Mouse (Mus musculus) frontal cortex, adult 2 months (tissue): ENCODE results near the gene Zdhhc17. TPM values are rescaled to one million over a fixed set of nuclear protein-coding genes. Genes with fewer than 3 reads are reported as not detected.

Experiments used
- DNase-seq, 2 experiments: peaks; one replicate each; pipeline ENCODE4 v3.0.0; 2022; ENCODE audit warnings: low spot score in 1 of 2; ENCODE audit errors: extremely low spot score in 1 of 2
- polyA plus RNA-seq: library from polyadenylated mRNA; depleted of rRNA; stranded (reverse); fragments of >200 nt; gene quantifications from 2 replicates; pipeline ENCODE4 v1.2.3, GENCODE M21; 2012; rRNA removed

Gene Zdhhc17
- polyA plus RNA-seq, 1 experiment = 97.1 TPM

DNA sequence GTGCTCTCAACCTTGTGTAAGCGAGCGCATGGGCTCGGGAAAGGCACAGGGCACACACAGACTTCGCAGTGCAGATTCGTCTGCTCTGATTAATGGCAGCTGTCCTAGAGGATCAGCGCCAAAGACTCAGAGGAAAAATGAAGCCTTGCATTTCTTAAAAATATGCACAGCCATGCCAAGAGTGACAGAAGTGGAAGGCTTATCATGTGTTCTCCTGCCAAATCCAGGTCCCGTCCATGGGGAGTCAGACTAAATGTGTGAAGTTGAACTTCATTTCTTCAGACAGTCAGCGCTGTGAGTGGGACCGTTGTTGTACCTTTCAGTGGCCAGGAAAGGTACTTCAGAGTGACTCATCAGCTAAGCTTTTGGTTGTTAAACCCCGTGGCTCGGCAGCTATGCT, 82.4 kb downstream of the Zdhhc17 start:
- no peak for DNase-seq

DNA sequence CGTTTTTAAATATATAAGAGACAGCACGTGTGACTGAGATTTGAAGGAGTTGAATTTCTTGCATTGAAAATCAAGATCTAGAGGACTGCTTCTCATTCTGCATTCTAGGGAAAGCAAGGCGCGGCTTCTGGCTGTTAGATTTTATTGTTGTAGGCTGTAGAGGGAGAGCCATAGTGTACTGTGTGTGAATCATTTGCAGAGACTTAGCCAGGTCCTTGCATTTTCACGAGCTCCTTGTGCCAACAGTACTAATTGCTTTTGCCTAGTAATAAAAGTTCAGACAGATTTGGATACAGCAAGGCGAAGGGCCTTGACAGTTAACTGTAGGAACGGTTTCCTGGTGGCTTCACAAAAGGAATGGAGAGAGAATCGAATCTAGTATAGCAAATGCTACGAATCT, 87.3 kb downstream of the Zdhhc17 start:
- no peak for DNase-seq

DNA sequence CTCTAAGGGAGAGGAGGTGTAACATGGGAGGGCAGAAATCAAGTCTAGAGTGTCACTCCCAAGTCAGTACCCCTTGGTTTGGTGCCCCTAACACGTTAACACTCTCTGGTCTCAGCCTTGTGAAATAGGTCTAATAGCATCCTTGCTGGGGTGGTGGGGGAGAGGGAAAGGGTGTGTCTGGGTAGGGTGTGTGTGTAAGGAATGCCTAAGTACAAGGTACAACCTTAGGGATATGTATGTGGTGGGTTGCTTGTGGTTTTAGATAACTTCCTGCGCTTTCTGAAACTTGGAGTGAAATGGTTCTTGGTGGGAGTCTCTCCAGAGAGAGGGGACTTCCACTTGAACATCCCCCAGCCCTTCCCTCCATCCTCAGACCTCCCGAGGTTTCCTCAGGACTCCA, 88.0 kb downstream of the Zdhhc17 start:
- DNase-seq = no peak

DNA sequence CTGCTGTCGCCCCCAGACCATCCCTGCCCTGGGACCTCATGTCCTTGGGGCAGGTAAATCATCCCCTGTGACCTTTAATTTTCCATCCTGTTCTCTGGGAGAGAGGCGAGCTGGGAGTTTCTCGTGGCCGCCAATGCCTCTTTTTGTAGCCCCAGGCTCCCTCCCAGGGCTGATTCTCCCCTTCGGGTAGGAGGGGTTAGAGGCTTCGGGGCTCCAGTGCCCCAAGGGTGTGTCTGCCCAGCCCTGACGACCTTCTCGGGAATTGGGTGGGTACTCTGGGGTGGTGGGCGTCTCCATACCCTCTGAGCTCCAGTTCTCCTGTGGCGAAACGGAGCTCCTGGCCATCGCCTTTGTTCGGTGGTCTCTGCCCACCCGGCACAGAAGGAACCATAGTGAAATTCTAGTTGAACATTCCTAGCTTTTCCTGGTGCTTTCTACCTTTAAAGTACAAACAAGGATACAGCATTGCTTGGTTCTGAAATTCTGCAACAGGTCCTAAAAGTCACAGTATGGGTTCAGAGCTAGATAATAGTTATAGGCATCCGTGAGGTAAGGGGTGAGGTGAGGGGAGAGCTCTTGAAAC, 89.5 kb downstream of the Zdhhc17 start:
- no peak for DNase-seq

DNA sequence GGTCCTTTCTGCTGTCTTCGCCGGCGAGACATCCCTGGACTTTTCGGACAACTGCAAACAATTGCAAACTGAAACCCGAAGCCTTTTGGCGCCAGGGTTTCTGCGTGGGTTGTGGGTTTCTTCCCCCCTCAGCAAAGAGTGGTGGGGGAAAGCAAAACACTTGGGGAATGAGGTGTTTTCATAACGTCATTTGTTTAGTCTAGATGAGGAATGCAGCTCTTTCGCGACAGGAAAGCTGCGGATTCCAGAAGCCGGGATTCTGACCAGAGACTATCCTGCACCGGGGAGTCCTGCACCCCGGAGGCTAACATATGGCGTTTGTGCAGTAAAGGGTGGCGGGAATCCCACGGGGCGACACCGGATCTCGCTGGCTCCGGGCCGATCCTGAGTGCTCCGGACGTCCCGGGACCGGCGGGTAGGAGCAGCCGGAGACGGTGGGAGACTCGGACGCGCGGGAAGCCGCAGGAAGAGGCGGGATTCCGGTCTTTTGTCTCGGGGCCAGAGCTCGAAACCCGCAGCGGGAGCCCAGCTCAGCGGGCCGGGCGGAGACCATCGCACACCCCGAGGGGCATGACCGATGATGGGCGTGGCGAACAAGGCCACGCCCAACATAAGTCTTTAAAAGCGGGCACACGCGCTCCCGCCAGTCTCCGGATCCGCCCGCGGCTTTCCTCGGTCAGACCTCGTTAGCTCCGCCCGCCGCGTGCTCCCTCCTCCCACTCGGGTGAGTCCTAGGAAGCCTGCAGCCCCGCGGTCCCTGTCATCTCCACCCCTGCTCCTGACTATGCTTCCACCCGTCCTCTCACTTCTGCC, 90.2 kb downstream of the Zdhhc17 start, which contains the start of gene Csrp2:
Csrp2 (plus strand) TSS at position 259 of the 813 bp plus-strand sequence.
- peak in 1 of 2 experiments; percentile 68 for DNase-seq

DNA sequence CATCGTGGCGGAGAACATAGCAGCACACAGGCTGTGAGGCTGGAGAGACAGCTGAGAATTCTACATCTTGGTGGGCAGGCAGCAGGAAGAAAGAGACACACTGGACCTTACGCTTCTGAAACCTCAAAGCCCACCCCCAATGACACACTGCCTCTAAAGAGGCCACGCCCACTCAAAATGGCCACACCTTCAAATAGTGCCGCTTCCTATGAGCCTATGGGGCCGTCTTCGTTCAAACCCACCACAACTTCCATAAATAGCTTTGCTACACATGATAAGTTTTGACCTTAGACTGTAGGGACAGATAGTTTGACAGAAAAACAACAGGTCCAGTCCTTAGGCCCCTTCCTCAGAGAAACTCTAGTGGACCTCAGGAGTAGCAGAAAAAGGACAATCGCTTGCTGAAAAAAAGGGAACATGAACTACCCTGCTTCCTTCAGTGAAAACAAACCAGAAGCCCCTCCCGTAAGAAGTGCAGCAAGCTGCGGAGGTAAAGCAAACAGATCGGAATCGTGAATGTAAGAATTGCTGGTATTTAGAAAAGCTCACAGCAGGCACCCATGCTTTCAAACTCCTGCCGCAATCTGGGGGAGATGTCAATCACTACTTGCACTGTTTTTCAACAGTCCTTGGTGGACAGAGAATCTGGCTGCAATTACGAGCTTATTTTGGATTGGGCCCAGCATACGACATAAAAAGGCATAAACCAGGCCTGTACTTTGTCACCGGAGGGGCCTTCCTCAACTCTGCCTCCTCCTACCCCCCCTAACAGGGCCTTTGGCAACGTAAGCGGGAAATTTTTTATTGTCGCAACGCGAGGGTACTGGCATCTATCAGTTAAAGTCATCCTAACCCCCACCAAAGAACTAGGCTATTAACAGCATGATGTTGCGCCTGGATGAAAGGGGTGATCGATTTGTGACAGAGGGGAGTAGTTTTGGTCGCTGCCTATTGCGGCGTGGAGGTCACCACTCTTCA, 91.2 kb downstream of the Zdhhc17 start:
- no peak for DNase-seq

DNA sequence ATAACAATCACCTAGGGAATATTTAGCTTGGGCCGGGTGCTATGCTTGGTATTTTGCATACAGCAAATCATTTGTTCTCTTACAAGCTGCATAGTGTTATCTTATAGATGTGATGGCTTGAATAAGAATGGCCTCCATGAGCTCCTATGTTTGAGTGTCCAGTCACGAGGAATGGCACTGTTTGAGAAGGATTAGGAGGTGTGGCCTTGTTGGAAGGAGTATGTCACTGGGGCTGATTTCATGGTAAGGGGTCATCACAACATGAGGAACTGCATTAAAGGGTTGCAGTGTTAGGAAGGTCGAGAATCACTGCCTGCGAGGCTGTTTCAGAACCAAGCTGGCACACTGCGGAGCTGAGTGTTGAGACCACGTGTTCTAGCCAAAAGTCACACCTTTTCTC, 92.4 kb downstream of the Zdhhc17 start:
- no peak for DNase-seq

DNA sequence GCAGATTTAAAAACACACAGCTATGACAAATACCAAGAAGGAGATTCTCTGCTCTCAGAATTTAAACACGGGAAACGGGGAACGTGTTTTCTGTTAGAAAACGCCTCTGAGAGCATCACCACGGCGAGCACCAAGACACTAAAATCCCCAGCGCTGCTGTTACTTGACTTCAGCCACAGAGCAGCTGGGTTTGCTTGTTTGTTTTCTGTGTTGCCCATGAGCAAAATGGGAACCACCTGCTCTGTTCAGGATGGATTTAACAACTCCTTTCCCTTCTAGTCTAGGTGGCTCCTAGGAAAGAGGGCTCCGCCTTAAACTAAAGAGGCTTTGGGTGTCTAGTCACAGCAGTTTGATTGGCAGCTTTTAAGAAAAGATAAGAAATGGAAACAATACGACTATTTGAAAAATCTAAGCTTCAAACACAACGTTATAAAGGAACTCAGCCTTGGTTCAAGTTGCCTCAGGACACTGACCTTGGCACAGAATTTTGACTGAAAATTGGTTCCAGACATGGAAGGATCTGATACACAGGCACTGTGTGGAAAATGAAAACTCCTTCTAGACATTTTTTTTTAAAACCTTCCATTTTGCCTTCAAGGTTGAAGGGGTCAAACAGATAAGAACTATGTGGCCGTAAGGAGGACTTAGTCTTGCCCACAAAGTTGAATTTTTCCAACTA, 93.1 kb downstream of the Zdhhc17 start:
- no peak for DNase-seq

DNA sequence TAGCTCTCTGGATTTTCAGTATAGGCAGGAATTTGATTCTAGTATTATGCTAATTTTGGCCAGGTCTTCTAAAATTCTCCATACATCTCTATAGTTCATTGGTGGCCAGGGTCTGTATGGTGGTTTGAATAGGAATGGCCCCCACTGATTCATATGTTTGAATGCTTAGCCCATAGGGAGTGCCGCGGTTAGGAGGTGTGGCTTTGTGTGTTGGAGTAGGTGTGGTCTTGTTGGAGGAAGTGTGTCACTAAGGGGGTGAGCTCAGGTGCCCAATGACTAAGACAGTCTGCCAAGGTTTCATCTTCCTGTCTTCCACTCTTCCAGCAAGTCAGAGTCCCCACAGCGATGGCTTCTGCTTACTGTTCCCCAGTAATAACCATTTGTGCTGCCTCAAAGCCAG, 106.1 kb downstream of the Zdhhc17 start:
- DNase-seq = no peak

DNA sequence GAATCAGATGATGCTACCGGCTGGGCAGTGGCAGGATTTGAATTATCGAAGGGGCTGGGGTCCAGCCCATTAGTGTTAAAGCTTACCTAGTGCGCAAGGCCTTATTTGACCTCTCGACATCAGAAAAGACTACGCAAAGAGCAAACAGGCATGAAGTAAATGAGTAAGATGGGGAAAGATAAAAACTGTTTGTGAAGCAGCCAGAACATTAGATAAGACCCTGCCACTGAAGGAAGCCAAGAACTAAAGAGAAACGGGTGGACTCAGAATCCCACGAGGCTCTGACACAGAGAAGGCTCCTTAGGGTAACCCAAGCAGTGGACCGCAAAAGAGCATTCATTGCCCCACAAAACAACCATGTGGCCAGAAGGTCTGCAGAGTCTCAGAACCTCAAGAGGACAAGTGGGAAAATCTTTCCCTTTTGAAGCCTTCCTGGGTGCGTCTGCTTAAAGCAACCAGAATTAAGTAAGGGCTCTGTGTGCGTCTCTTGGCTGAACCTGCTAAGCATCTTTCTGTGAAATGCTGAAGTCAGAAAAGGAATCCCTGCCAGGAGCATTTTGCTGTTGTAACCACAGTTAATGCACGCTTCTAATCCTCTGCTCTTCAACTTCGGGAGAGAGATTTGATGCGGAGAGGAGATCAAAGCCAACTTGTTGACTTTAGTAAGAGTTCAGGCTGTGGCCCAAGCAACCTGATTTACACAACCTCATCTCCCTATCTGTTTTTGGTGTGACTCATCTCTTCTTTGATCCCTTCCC, 110.0 kb downstream of the Zdhhc17 start:
- DNase-seq = no peak

Other genes starting within 250 kb of the Zdhhc17 start
- gene Csrp2, start 90.4 kb downstream of the Zdhhc17 start, polyA plus RNA-seq = 15.9 and 18.0 TPM in 2 replicates
- 28.5 and 31.3 TPM in 2 replicates for gene Osbpl8, start 154.6 kb upstream of the Zdhhc17 start, polyA plus RNA-seq